Mouse (Mus musculus) C2C12 (cell line): ENCODE measurements at regions not wholly inside any gene's neighbourhood (a gene's known extent, or its start where the extent isn't known, plus 50 kb on each side); places are given as distances from the start of the nearest gene placed in this dataset.

Experiments used
- CEBPB ChIP-seq: IDR thresholded peaks from one replicate; pipeline ENCODE4 v1.6.1; 2011; ENCODE audit warnings: low read depth, mild to moderate bottlenecking, control low read depth, moderate library complexity
- CTCF ChIP-seq: IDR thresholded peaks from one replicate; pipeline ENCODE4 v1.5.1; 2011; ENCODE audit not compliant: control insufficient read depth, insufficient read depth, insufficient read length
- FOSL1 ChIP-seq: IDR thresholded peaks from one replicate; pipeline ENCODE4 v1.8.0; 2011; ENCODE audit warnings: mild to moderate bottlenecking, low read length; ENCODE audit not compliant: poor library complexity, insufficient read depth, severe bottlenecking
- MAX ChIP-seq: IDR thresholded peaks from one replicate; pipeline ENCODE4 v1.6.1; 2011; ENCODE audit warnings: mild to moderate bottlenecking, control low read depth
- MYOD1 ChIP-seq: IDR thresholded peaks from one replicate; pipeline ENCODE4 v1.6.1; 2011; ENCODE audit warnings: low read depth; ENCODE audit not compliant: control insufficient read depth, insufficient read length
- USF1 ChIP-seq: IDR thresholded peaks from one replicate; pipeline ENCODE4 v1.6.1; 2011; ENCODE audit warnings: low read depth, mild to moderate bottlenecking, control low read depth, moderate library complexity

DNA sequence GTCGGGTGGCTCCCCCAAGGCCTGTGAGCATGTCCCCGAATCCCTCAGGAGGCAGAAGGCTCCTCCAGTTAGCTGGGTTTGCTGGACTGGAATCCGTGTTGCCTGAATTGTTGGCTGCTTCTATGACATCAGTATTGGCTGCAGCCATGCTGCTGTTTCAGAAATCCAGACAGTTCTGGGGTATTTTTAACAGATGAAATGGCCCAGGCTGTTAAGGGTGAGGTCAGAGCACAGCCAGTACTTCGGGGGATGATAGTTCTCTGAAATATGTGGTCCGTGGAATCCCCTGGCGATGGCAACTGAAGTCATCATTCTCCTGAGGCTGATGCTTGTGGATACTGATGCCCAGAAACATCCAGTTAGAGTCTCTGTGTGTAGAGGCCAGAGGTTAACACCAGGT lies 80.7 kb downstream of the Slc30a10 start:
- TF ChIP-seq CTCF (no peak), USF1 (no peak), MAX (no peak), CEBPB (no peak), MYOD1 (no peak), FOSL1 (no peak)
